Mouse (Mus musculus) MEL-GATA-1-ER (cell line): ENCODE measurements around the gene Kcnk7.

Source experiments
- DNase-seq: peaks from one replicate; pipeline ENCODE4 v3.0.0-alpha.2; 2012; ENCODE audit warnings: low read depth; ENCODE audit errors: extremely low read depth

Kcnk7 gene

GRCm38 (mm10) chr19:5749476-5749875 is 45.3 kb downstream of the Kcnk7 start:
- DNase-seq = no peak

GRCm38 (mm10) chr19:5750951-5751350 is 46.8 kb downstream of the Kcnk7 start:
- DNase-seq = no peak

- DNase-seq = no peak
These were observed 47.6 kb downstream of the Kcnk7 start for GRCm38 (mm10) chr19:5751742-5752141.

- DNase-seq = no peak
These were observed 52.3 kb downstream of the Kcnk7 start for GRCm38 (mm10) chr19:5756321-5756985.
